Mouse (Mus musculus) hematopoietic stem cell, adult 5-6 weeks (primary cell): ENCODE measurements around the gene Neurod1. TPM values are rescaled to one million over a fixed set of nuclear protein-coding genes. Genes with fewer than 3 reads are reported as not detected.

Source experiments
- ATAC-seq, 2 experiments: fragments of 125-278 bp in 1 of 2; replicated peaks in 1 of 2; 2 replicates each; pipeline ENCODE4 v1.8.0; 2016 to 2017; ENCODE audit warnings: inconsistent platforms in 2 of 2, mild to moderate bottlenecking in 2 of 2, moderate number of reproducible peaks in 2 of 2, low read depth in 1 of 2, moderate TSS enrichment in 1 of 2; ENCODE audit not compliant: low FRiP score in 2 of 2, poor library complexity in 2 of 2, severe bottlenecking in 2 of 2, insufficient read depth in 1 of 2, low TSS enrichment in 1 of 2
- total RNA-seq: library from RNA; stranded (forward); fragments of 172-1452, 232-1000 nt; gene quantifications from 2 replicates; pipeline ENCODE4 v1.2.3, GENCODE M21; 2017

Neurod1 gene
- total RNA-seq, result not detected in 2 replicates

DNA sequence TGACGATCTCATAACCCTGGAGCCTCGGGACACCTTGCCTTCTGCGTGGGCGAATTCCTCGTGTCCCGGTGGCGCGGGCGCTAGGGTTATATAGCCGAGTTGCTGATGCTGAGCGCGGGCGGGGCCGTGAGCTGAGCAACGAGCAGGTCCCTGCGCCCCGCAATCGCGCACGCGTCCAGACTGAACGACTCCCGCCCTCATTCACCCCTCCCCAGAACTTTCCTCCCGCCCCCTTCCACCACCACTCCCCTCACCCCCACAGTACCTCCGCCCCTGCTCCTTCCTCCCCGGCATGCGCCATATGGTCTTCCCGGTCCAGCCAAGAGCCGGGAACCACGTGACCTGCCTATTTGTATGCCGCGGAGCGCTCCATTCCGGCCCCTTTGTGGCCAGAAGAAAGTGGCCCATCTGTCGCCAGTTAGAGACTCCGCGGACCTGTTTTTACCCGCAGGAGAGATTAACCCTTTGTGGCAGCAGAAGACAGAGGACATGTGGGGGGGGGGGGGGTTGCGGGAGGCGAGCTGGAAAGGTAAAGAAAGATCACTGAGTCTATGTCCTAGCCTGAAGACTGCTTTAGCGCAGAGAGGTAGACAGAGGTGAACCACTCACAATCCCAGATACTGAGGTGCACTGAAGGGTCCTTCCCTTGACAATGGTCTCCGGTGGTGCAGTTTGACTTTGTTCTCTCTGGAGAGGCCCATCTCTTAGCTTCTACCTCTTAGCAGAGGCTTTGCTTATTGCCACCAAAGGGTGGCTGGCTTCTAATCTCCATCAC lies at the start of gene Neurod1, which contains the start of gene Cerkl:
Gene Neurod1, minus strand, starts transcription at position 177 of the 775 bp plus-strand sequence.
Gene Cerkl, minus strand, starts transcription at position 211 of the 775 bp plus-strand sequence.
- peak in 1 of 2 experiments; percentile 15; a peak in 1 of 4 replicates for ATAC-seq

DNA sequence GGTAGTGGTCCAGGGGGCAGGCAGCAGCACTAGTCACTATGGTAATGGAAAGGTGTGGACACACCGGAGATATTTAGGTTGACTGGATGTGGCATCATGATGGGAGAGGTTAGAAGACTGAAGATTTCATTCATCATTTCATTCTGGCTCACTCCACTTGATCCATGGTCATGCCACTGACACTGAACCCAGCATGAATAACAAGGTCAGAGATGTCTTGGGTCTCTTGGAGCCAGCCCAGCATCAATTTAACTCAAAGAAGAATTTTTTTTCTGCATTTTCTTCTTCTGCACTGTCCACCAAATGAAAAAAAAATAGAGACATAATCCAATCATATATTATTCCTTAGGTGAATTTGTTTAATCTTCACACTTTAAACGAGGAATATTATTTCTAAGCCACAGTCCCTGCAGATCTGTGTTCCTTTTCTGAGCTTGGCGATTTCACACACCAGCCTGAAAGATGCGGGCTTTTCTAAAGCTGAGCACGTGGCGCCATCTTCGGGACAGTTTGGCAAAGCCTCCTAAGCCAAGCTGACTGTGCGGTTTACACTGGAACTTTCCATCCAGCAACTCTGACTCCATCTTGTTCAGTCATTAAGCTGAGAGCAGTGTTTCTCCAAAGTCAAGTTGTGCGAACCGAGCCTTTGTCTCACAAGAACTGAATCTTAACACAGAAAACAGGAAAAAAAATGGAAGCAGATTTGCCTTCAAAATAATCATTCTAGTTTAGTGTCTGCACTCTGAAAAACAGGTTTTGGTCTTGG lies 42.6 kb upstream of the Neurod1 start:
- peak; percentile 93 to 95 for ATAC-seq

DNA sequence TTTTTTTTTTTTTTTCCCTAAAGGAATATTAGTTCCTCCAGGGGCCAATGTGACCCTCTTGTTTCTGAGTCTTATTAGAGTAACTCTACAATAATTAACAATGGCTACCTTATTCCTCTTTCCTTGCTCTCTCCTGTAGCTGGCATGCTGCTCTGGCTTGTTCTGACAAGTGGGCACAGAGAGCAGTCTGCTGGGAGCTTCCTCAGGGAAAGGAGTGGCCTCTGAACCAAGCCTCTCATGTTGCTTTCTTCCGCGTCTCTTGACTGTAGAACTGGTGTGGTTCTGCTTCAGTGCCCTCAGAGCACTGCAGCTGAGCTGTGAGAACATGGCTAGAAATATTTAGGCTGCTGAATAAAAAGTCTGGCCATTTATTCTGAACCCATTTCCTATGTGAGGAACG lies 28.6 kb upstream of the Neurod1 start:
- ATAC-seq, result no peak

DNA sequence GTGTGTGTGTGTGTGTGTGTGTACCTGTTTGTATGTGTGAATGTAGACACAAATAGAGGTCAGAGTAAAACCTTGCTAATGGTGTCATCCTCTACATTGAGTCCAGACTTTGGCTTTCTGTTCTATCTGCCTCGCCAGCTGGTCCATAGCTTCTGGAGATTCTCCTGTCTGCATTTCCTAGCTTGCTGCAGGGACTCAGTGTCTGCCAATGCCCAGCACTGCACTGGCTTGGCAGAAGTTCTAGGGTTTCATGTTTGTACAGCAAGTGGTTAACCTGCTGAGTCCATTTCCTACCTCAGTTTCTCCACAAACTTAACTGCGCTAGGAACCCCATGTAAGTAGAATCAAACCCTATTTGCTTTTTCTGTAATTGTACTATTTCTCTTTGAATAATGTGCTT lies 26.0 kb upstream of the Neurod1 start:
- no peak for ATAC-seq

DNA sequence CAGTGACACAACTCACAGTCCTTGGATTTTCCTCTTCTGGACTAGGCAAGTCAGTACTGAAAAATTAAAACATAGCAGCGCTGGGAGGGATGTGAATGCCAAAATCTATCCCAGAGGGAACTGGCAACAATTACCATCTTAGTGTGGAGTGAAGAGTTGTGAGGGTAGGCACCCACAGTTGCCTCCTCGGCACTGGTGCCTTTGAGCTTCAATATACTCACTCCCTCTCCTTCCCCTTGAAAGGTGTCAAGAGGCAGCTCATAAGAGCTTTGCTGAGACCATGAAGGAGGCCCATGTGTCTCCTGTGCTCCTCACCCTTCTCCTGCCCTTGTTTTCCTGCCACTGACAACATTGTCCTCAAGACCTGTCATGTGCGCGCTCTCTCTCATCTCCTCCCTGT lies 5.9 kb upstream of the Neurod1 start:
- no peak for ATAC-seq

DNA sequence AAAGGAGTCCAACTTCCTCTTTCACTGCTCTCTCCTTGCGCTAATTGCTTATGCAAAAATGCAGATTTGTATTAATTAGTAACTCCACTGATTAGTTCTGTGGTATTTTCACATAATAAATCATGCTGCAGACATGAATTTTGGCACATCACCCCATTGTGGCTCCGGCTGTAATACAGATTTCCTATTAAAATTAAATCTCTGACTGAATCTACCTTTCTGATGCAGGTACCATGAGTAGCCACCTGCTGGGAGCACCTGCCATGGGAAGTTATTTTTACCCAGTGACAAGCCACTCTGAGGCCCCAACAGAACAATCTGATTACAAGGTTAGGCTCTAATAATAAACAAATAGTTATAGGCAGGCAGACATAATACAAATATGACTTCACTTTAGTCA lies 5.3 kb upstream of the Neurod1 start:
- no peak for ATAC-seq

DNA sequence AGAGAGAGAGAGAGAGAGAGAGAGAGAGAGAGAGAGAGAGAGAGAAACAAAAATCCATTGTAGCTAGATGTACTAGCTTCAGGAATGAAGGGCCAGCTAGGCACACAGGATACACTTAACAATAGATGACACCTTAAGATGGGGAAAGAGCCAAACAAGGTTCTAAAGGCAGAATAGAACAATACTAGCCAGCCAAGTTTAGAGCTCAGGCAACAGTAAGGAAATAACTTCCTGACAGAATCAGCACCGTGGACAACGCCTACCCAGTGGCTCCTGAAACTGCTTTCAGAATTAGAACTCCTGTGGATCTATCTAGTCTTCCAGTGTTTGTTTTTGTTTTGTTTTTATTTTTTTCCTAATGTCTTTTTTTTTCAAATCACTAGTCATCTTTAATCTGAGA lies 4.0 kb upstream of the Neurod1 start:
- no peak for ATAC-seq

DNA sequence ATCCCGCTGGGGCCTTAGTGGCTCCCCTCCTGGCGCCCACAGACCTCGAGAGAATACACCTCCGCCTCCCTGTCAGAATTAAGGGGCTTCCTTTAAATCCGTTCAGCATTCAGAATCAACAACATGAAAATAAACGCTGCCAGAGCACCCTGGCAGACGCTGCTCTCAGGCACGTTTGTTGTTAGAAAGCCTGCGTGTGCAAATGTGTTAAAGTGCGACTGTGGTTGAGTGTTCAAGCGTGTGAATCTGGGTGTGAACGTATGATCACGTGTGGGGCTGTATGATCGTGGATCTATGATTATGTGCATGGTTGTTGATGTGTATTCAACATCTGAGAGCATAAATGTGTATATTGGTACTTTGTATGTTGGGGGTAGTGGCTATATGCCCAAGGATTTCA lies 3.6 kb upstream of the Neurod1 start:
- no peak for ATAC-seq

DNA sequence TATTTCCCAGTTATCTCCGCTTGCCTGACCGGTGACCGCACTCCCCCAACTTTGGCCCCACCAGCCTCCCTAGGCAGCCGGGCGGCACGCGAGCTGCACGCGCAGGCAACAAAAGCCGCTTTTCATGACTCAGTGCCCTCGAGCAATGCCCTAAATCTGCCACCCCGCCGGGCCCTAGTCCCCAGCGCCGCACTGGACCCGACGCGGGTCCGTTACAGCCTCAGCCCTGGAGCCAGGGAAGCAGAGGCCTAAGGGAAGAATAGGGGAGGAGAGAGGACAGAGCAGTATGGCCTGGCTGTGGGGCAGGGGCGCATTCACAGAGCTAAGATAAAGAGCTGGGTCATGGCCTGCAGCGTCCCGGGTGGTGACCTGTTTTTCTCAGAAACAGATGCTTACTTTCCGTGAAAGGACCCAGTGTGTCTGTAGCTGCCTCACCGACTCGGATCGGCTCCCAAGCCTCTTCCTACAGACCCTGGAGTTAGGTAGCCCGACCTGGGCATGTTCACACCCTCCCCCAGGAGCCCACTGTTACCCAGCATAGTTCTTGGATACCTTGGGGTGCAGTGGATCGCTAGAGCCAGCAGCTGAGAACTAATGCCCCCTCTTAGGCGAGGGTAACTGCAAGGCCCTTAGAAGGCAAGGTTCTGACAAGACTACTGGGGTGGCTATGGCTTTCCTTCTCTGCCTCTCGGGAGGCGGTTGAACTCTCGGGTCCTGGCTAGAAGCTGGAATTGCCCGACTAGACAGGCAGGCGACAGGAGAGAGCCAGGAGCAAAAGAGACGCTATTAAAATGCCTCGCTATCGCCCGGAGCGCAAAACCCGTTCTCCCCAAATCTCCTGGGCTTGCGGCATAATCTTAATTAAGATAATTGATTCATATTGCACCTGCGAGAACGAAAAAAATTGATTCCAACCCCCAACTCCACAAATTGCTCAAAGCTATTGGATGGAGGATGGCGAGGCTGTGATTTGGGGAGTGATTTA lies 2.8 kb upstream of the Neurod1 start:
- ATAC-seq, result no peak

DNA sequence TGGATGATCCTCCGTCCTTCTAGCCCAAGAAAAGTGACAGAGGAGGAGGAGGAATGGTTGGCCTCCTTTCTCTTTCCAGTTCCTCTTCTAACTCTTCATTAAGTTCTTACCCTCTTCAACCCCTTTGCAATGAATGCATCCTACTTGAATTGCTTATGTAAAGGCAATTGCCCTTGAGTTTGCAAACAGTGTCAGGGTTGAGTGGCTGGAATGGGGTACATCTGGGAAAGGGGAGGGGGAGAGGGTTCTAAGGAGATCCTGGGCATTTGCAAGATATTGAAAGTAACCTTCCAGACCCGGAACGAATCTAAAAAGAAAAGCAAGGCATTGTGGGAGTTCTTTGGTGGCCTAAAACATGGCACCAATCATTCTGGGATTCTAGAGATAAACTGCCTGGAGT lies 1.4 kb upstream of the Neurod1 start:
- ATAC-seq, result no peak

DNA sequence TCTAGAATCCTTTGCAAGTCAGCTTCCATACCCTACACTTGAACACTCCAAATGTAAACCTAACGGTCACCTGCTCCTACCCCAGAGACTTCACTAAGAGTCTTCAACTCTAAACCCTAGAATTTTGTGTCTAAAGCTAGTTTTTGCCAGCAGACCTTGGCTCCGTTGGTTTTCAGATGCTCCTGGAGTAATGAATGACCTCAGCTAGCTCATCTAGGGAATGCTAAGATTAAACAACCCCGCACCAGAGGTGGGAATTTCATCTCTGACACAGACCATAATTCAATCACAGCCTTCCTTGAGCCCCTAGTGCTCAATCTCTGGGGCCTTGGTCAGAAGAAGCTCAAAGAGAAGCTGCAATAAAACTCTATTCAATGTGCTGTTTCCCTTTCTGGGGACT lies 883 bp upstream of the Neurod1 start:
- no peak for ATAC-seq

DNA sequence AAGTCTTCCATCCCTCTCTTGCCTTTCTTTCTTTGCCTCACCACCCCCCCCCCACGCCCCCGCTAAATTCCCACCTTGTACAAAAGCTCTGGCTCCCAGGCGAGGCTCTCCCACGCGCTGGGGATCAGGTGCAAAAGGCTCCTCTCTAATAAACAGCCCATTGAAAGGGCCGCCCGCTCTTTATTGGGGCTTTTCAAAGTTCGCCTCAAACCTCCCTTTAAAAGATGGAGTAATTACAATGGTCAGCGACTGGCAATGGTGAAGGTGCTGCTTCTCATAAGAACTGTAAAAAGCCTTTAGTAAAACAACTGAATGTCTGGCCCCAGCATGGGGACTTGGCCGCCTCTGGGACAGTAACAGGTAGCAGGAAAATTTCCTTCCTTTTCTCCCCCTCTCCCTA lies 905 bp downstream of the Neurod1 start:
- no peak for ATAC-seq

DNA sequence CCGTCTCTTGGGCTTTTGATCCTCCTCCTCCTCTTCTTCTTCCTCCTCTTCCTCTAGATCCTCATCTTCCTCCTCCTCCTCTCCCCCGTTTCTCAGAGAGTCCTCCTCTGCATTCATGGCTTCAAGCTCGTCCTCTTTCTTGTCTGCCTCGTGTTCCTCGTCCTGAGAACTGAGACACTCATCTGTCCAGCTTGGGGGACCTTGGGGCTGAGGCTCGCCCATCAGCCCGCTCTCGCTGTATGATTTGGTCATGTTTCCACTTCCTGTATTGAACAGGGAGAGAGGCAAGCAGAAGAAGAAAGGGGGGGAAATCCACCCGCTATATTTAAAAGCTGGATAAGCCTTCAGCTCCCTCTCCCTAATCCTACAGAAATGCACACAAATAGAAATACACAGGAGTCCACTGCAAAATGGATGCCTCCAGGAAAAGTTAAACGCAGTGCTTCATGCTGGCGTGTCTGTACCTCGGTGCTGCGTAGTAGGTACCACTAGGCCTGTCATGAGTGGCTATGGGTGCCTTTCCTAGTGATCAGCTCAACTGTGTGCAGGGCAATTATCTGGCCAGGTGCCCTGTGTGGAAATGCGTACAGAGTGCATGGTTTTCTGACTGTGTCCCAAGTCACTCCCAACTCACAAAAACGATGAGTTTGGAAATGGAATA lies 1.6 kb downstream of the Neurod1 start:
- ATAC-seq, result no peak

DNA sequence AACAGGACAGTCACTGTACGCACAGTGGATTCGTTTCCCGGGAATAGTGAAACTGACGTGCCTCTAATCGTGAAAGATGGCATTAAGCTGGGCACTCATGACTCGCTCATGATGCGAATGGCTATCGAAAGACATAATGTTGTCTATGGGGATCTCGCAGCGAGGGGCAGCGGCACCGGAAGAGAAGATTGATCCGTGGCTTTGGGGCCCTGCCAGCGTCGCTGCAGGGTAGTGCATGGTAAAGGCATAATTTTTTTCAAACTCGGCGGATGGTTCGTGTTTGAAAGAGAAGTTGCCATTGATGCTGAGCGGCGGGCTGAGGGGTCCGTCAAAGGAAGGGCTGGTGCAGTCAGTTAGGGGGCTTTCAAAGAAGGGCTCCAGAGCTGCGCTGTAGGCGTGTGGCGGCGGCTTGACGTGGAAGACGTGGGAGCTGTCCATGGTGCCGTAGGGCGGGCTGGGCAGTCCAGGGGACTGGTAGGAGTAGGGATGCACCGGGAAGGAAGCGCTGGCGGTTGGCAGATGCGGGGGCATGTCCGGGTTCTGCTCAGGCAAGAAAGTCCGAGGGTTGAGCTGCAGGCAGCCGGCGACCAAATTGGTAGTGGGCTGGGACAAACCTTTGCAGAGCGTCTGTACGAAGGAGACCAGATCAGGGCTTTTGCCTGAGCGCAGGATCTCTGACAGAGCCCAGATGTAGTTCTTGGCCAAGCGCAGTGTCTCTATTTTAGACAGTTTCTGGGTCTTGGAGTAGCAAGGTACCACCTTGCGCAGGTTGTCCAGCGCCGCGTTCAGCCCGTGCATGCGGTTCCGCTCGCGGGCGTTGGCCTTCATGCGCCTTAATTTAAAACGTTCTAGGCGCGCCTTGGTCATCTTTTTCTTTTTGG lies 2.4 kb downstream of the Neurod1 start:
- ATAC-seq, result peak; percentile 90 to 91

DNA sequence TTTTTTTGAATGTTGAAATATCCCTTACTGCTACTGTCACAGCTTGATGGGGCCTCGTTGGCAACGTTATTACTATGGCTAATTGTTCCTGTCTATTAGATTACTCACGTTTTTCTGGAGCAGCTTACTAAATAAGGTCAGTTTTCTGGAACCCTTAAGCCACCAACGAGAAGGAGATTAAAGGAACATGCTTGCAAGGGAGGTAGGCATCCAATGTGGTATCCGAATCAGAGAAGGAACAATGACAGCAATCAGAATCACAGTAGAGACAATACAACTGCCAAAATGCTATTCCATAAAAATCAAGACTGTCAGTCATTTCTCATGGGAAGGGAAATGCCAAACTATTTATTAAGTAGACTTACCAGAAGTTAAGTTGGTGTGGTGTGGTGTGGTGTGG lies 5.1 kb downstream of the Neurod1 start:
- no peak for ATAC-seq

DNA sequence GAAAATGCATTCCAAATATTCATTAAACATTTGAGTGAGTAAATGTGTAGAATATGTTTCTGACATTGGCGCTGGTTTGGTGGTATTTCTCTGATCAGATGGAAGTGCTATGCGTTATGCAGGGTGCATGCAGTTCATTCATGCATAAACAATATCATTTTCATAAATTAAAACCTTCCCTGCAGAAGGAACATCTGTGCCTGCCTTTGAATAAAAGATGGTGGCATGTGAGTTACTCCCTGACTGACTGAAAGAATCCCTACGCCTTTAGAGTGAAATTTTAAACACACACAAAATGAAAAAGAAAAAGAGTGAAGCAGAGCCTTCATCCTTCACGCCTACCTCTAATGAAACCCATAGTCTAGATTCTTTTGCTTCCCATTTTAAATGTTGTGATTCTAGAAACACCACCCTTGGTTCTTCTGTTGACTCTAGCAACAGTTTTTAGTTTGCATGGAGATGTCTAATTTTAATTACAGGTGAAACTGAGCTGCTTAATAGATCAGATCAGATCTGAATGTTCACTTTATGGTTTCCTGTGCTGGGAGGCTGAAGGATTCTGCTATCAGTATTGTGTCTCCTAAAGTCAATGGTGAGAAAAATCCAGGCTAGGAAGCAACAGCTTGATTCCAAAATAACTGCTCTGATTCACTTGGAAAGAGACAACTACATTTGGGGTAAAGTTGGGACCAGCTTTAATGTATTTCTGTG lies 5.7 kb downstream of the Neurod1 start:
- ATAC-seq, result no peak
